Mouse (Mus musculus): ENCODE data around the gene Atp9a.

- TF ChIP-seq POLR2A (IDR thresholded peaks at IDR 0.05; ENCODE audit: insufficient read depth, low read length) (no peak), CTCF (IDR thresholded peaks at IDR 0.05; ENCODE audit: low read depth, low read length) (no peak)
Measured at GRCm38 (mm10) chr2:168618205-168618717, 123.9 kb downstream of the Atp9a start.
